9 mouse cellular contexts compared by ENCODE assay signal in the genomic region with DNA sequence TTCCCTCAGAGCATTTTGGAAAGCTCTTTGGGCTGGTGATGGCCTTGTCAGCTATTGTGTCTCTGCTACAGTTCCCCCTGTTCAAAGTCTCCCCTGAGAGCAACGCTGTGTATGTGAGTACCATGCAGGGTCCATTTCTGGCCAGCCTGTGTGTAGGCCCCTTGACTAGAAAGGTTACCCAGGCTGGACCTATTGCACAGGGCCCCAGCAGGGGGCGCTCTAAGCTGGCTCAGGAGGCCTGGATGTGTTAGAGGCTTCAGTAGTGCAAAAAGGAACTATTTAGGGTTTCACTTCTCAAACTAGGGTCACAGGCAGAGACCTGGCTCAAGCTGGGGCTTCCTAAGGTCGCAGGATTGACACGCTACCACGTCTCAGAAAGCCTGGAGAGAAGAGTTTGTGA. TPM values are rescaled to one million over a fixed set of nuclear protein-coding genes. Genes with fewer than 3 reads are reported as not detected.
DNase-seq lines count a peak whose midpoint lies in the region; ATAC-seq and TF ChIP-seq lines count a peak whose summit lies in the region.
"Had no signal": no experiment of that assay in that cellular context is flagged by ENCODE, and none has a peak within 500 bp of the region (broad histone marks: within the 10 kb centered on the region; RNA-seq: fewer than 3 reads in every experiment).

No protein-coding gene starts in this region.

- peak; percentile 35 to 39 for DNase-seq in heart, adult 9 months (ENCODE audit: low spot score in 2 of 2)
- DNase-seq in heart, adult 8-10 months (ENCODE audit: low spot score), result no peak
- peak; percentile 70 to 87 for DNase-seq in adrenal gland, adult (ENCODE audit: inconsistent age in 2 of 2, low spot score in 1 of 2)
- peak; percentile 32 to 39 for DNase-seq in left cerebral cortex, postnatal 36 days (ENCODE audit: low spot score in 2 of 2)
- DNase-seq in spleen, postnatal 4 days (ENCODE audit: low spot score in 2 of 2), result peak; percentile 76 to 91

- TF ChIP-seq CTCF in embryonic fibroblast, embryonic 13.5 days (IDR thresholded peaks at IDR 0.05; ENCODE audit: borderline replicate concordance, insufficient read depth, low read length), result peak; percentile 46; the same call in 1 of the 2 replicates
- peak; percentile 88 for TF ChIP-seq CTCF in intestine, postnatal 0 days (IDR thresholded peaks at IDR 0.05; ENCODE audit: low read depth)

- no peak overlapping the region for H3K4me2 ChIP-seq in intestine, postnatal 0 days (replicated peaks; ENCODE audit: low read depth)
- H3K4me2 ChIP-seq in midbrain, embryonic 12.5 days (replicated peaks), result no peak overlapping the region

- 55% methylated on average over 5 of the region's 5 CpGs for WGBS in intestine, postnatal 0 days
- 57% methylated on average over 5 of the region's 5 CpGs for WGBS in midbrain, embryonic 12.5 days

- no peak overlapping the region for H3K9ac ChIP-seq in intestine, postnatal 0 days (ENCODE audit: low read depth, low read length)
- no peak overlapping the region for H3K9ac ChIP-seq in midbrain, embryonic 12.5 days (replicated peaks)

- no peaks in the 10 kb centered on the region; the same call in 1 of the 2 replicates for H3K4me1 ChIP-seq in embryonic fibroblast, embryonic 13.5 days (ENCODE audit: control insufficient read depth, insufficient read depth, low read length)
- H3K4me1 ChIP-seq in intestine, postnatal 0 days (replicated peaks; ENCODE audit: control insufficient read depth, insufficient read depth, low read length), result no peaks in the 10 kb centered on the region
- no peaks in the 10 kb centered on the region for H3K4me1 ChIP-seq in midbrain, embryonic 12.5 days

- H3K36me3 ChIP-seq in intestine, postnatal 0 days (ENCODE audit: control insufficient read depth, insufficient read depth), result peaks cover 37% of the 10 kb centered on the region
- H3K36me3 ChIP-seq in midbrain, embryonic 12.5 days, result no peaks in the 10 kb centered on the region

- H3K27ac ChIP-seq in embryonic fibroblast, embryonic 13.5 days (ENCODE audit: insufficient read depth, low read length), result no peak overlapping the region
- H3K27ac ChIP-seq in intestine, postnatal 0 days (ENCODE audit: low read depth, low read length), result no peak overlapping the region
- H3K27ac ChIP-seq in midbrain, embryonic 12.5 days (replicated peaks), result no peak overlapping the region
- H3K27ac ChIP-seq: macrophage had no signal

- ATAC-seq in intestine, postnatal 0 days, result peak; percentile 54; the same call in 1 of the 2 replicates
- peak; percentile 64; the same call in 1 of the 2 replicates for ATAC-seq in midbrain, embryonic 12.5 days (ENCODE audit: low FRiP score, low read depth)

- no peaks in the 10 kb centered on the region for H3K27me3 ChIP-seq in intestine, postnatal 0 days (replicated peaks; ENCODE audit: control insufficient read depth, insufficient read depth, low read length)
- H3K27me3 ChIP-seq in midbrain, embryonic 12.5 days, result no peaks in the 10 kb centered on the region

- intact Hi-C loops in left cerebral cortex, postnatal 36 days (cut with DNase I), result loop anchor here (10.0 kb wide), 1 partner anchor 49 kb away; no protein-coding TSS in a partner anchor

- no peaks in the 10 kb centered on the region for H3K9me3 ChIP-seq in intestine, postnatal 0 days (ENCODE audit: control insufficient read depth)
- no peaks in the 10 kb centered on the region for H3K9me3 ChIP-seq in midbrain, embryonic 12.5 days

- TF ChIP-seq POLR2A in embryonic fibroblast, embryonic 13.5 days (IDR thresholded peaks at IDR 0.05; ENCODE audit: low read depth, low read length), result no peak

- no peak overlapping the region for H3K4me3 ChIP-seq in embryonic fibroblast, embryonic 13.5 days (ENCODE audit: insufficient read depth, low read length)
- no peak overlapping the region for H3K4me3 ChIP-seq in intestine, postnatal 0 days (ENCODE audit: low read depth, low read length)
- no peak overlapping the region for H3K4me3 ChIP-seq in midbrain, embryonic 12.5 days

RNA-seq across cellular contexts. Expression of a gene that starts 19.9 kb away (rescaled TPM):
- 10 to 100 TPM; 60.6 to 71.4 (median 66.2) TPM for total RNA-seq in heart, adult 8-10 months (2022)
- polyA plus RNA-seq in embryonic fibroblast, embryonic 13.5 days (2011; ENCODE audit: insufficient read length, low read depth, missing spikeins), result 25.5 and 26.0 TPM in 2 replicates
- 42.5 and 48.0 TPM in 2 replicates for polyA plus RNA-seq in intestine, postnatal 0 days (2015; fragmentation: Nextera tagmentation; extraction: Ambion mirVana)
- under 1 TPM; 0.29 to 0.32 TPM for total RNA-seq in left cerebral cortex, postnatal 36 days (2021)
- 10.5 and 14.1 TPM in 2 replicates for polyA plus RNA-seq in midbrain, embryonic 12.5 days (2016; fragmentation: Nextera tagmentation; extraction: Ambion mirVana)

RNA-seq across cellular contexts. Expression of a gene that starts 24.0 kb away (rescaled TPM):
- total RNA-seq in heart, adult 8-10 months (2022), result not detected
- polyA plus RNA-seq in embryonic fibroblast, embryonic 13.5 days (2011; ENCODE audit: insufficient read length, low read depth, missing spikeins), result not detected in 2 replicates
- not detected in 2 replicates for polyA plus RNA-seq in intestine, postnatal 0 days (2015; fragmentation: Nextera tagmentation; extraction: Ambion mirVana)
- total RNA-seq in left cerebral cortex, postnatal 36 days (2021), result not detected
- polyA plus RNA-seq in midbrain, embryonic 12.5 days (2016; fragmentation: Nextera tagmentation; extraction: Ambion mirVana), result not detected in 2 replicates

RNA-seq across cellular contexts. Expression of a gene that starts 31.7 kb away (rescaled TPM):
- not detected for total RNA-seq in heart, adult 8-10 months (2022)
- not detected in 2 replicates for polyA plus RNA-seq in embryonic fibroblast, embryonic 13.5 days (2011; ENCODE audit: insufficient read length, low read depth, missing spikeins)
- polyA plus RNA-seq in intestine, postnatal 0 days (2015; fragmentation: Nextera tagmentation; extraction: Ambion mirVana), result not detected in 2 replicates
- total RNA-seq in left cerebral cortex, postnatal 36 days (2021), result not detected
- not detected in 2 replicates for polyA plus RNA-seq in midbrain, embryonic 12.5 days (2016; fragmentation: Nextera tagmentation; extraction: Ambion mirVana)
- polyA plus RNA-seq: macrophage had no signal
